Comparison of ENCODE assay signal across 23 mouse cellular contexts in the genomic region with DNA sequence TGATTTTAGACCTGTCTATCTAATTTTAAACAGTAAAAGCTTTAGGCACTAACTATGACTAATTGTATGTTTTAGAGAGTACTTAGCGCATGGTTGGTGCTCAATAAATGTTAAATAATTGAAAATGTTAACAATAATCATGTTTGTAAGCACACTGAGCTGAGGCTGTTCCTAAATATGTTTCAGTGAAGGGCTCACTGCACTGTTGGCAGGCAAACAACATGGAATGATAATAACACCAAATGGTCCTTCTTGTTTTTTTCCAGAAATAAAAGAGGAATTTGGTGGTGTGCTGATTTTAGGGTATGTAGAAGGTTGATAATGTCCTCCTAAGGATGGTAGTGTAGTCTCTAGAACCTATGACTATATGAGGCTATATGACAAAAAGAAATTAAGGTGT.
"Had no signal": no experiment of that assay in that cellular context is flagged by ENCODE, and none has a peak within 500 bp of the region (broad histone marks: within the 10 kb centered on the region; RNA-seq: fewer than 3 reads in every experiment).

No protein-coding gene starts in this region.

- H3K4me3 ChIP-seq: heart, adult 2 months; heart, embryonic 13.5 days; heart, embryonic 15.5 days; hindbrain, embryonic 13.5 days; hindbrain, embryonic 15.5 days; kidney, embryonic 15.5 days; limb, embryonic 13.5 days; limb, embryonic 15.5 days; liver, embryonic 12.5 days had no signal

- H3K27ac ChIP-seq: heart, adult 2 months; heart, embryonic 13.5 days; heart, embryonic 15.5 days; hindbrain, embryonic 13.5 days; hindbrain, embryonic 15.5 days; hindbrain, postnatal 0 days; kidney, embryonic 15.5 days; kidney, postnatal 0 days; limb, embryonic 13.5 days; limb, embryonic 15.5 days; liver, embryonic 12.5 days; liver, embryonic 14.5 days had no signal

- DNase-seq: gastrocnemius, postnatal 14 days; gastrocnemius, postnatal 36 days; heart, adult 11 months; heart, adult 2 months; heart, postnatal 14 days; heart, postnatal 36 days; kidney, adult 11 months; kidney, adult 9 months; kidney, postnatal 14 days; kidney, postnatal 36 days; layer of hippocampus, postnatal 36 days; left cerebral cortex, postnatal 4 days had no signal
